Mouse (Mus musculus): ENCODE measurements at regions not wholly inside any gene's neighbourhood (a gene's known extent, or its start where the extent isn't known, plus 50 kb on each side); places are given as distances from the start of the nearest gene placed in this dataset.

- no peak for TF ChIP-seq CTCF (IDR thresholded peaks at IDR 0.05; ENCODE audit: extremely low read depth, insufficient read depth, insufficient read length, insufficient replicate concordance)
- TF ChIP-seq POLR2A (IDR thresholded peaks at IDR 0.05; ENCODE audit: low read depth, low read length) = no peak
Observed at GRCm38 (mm10) chr1:57055976-57056375, 77.5 kb upstream of the Satb2 start.

Measured in spleen, adult 2 months (tissue).